Mouse (Mus musculus): ENCODE results near the gene Nr2f2. TPM values are rescaled to one million over a fixed set of nuclear protein-coding genes. Genes with fewer than 3 reads are reported as not detected.
A peak's percentile ranks its signal among the peaks of the same experiment; 100 is the strongest.

Nr2f2 gene
- polyA plus RNA-seq, 1 experiment from 2014 or later: 37.5 TPM

GRCm38 (mm10) chr7:70334836-70335235 is 31.7 kb downstream of the Nr2f2 start:
- ATAC-seq: no peak
- POLR2A ChIA-PET: no interaction called here
- CTCF ChIA-PET: interaction anchor here (1.0 to 1.3 kb wide), 4 partner anchors 11 to 309 kb away, joined by 3 read pairs; no protein-coding TSS in a partner anchor
- in situ Hi-C loops (cut with MboI; ENCODE audit: low pct_unique_long_range_greater_than_20kb): loop anchor here (10.0 kb wide), 2 partner anchors 520 to 750 kb away; no protein-coding TSS in a partner anchor
- DNase-seq (ENCODE audit: low read depth, low spot score): no peak
- no peaks in the 10 kb centered on the region for H3K27me3 ChIP-seq
- TF ChIP-seq CTCF (IDR thresholded peaks at IDR 0.05): peak; percentile 97

GRCm38 (mm10) chr7:70333851-70334250 is 32.7 kb downstream of the Nr2f2 start:
- H3K27me3 ChIP-seq: no peaks in the 10 kb centered on the region
- ChIA-PET POLR2A (no interaction called here), CTCF (no interaction called here)
- DNase-seq (ENCODE audit: low read depth, low spot score) (no peak), ATAC-seq (no peak)
- in situ Hi-C loops (cut with MboI; ENCODE audit: low pct_unique_long_range_greater_than_20kb): loop anchor here (10.0 kb wide), 2 partner anchors 519 to 749 kb away; no protein-coding TSS in a partner anchor
- TF ChIP-seq CTCF (IDR thresholded peaks at IDR 0.05): no peak

GRCm38 (mm10) chr7:70332926-70333664 is 33.4 kb downstream of the Nr2f2 start:
- ChIA-PET CTCF (no interaction called here), POLR2A (interaction anchor here (1.0 kb wide), 1 partner anchor 18 kb away, joined by 3 read pairs; no protein-coding TSS in a partner anchor)
- no peak for TF ChIP-seq CTCF (IDR thresholded peaks at IDR 0.05)
- no peaks in the 10 kb centered on the region for H3K27me3 ChIP-seq
- in situ Hi-C loops (cut with MboI; ENCODE audit: low pct_unique_long_range_greater_than_20kb): loop anchor here (10.0 kb wide), 2 partner anchors 518 to 748 kb away; no protein-coding TSS in a partner anchor
- no peak for ATAC-seq
- no peak for DNase-seq (ENCODE audit: low read depth, low spot score)

- CTCF ChIA-PET: no interaction called here
- H3K27me3 ChIP-seq: no peaks in the 10 kb centered on the region
- in situ Hi-C loops (cut with MboI; ENCODE audit: low pct_unique_long_range_greater_than_20kb): loop anchor here (10.0 kb wide), 2 partner anchors 517 to 747 kb away; no protein-coding TSS in a partner anchor
- TF ChIP-seq CTCF (IDR thresholded peaks at IDR 0.05): no peak
- ATAC-seq (no peak), DNase-seq (ENCODE audit: low read depth, low spot score) (no peak)
- POLR2A ChIA-PET: interaction anchor here (1.0 kb wide), 1 partner anchor 19 kb away, joined by 3 read pairs; no protein-coding TSS in a partner anchor
Observed at GRCm38 (mm10) chr7:70332064-70332850, 34.3 kb downstream of the Nr2f2 start.

GRCm38 (mm10) chr7:70331243-70332063 is 35.1 kb downstream of the Nr2f2 start:
- no peak for TF ChIP-seq CTCF (IDR thresholded peaks at IDR 0.05)
- ATAC-seq (peak; percentile 82), DNase-seq (ENCODE audit: low read depth, low spot score) (no peak)
- in situ Hi-C loops (cut with MboI; ENCODE audit: low pct_unique_long_range_greater_than_20kb): loop anchor here (10.0 kb wide), 2 partner anchors 517 to 747 kb away; no protein-coding TSS in a partner anchor
- CTCF ChIA-PET: no interaction called here
- POLR2A ChIA-PET: interaction anchor here (1.0 kb wide), 1 partner anchor 20 kb away, joined by 3 read pairs; no protein-coding TSS in a partner anchor
- H3K27me3 ChIP-seq: no peaks in the 10 kb centered on the region

- DNase-seq (ENCODE audit: low read depth, low spot score) (no peak), ATAC-seq (no peak)
- H3K27me3 ChIP-seq: no peaks in the 10 kb centered on the region
- CTCF ChIA-PET: no interaction called here
- in situ Hi-C loops (cut with MboI; ENCODE audit: low pct_unique_long_range_greater_than_20kb): loop anchor here (10.0 kb wide), 2 partner anchors 516 to 746 kb away; no protein-coding TSS in a partner anchor
- POLR2A ChIA-PET: no interaction called here
- TF ChIP-seq CTCF (IDR thresholded peaks at IDR 0.05): no peak
Observed at GRCm38 (mm10) chr7:70330761-70331242, 35.7 kb downstream of the Nr2f2 start.

- ATAC-seq: no peak
Observed at GRCm38 (mm10) chr7:70330207-70330562, 36.4 kb downstream of the Nr2f2 start.

GRCm38 (mm10) chr7:70329521-70330206 is 36.9 kb downstream of the Nr2f2 start:
- in situ Hi-C loops (cut with MboI; ENCODE audit: low pct_unique_long_range_greater_than_20kb): loop anchor here (10.0 kb wide), 2 partner anchors 515 to 745 kb away; no protein-coding TSS in a partner anchor
- ATAC-seq (no peak), DNase-seq (ENCODE audit: low read depth, low spot score) (no peak)
- no peaks in the 10 kb centered on the region for H3K27me3 ChIP-seq
- no peak for TF ChIP-seq CTCF (IDR thresholded peaks at IDR 0.05)
- ChIA-PET POLR2A (interaction anchor here (0.7 kb wide), 1 partner anchor 1100 kb away, joined by 3 read pairs; no protein-coding TSS in a partner anchor), CTCF (interaction anchor here (0.8 kb wide), 1 partner anchor 26 kb away, joined by 3 read pairs; no protein-coding TSS in a partner anchor)

More at GRCm38 (mm10) chr7:70330207-70330562, 36.4 kb downstream of the Nr2f2 start:
- no peak for TF ChIP-seq CTCF (IDR thresholded peaks at IDR 0.05)
- ChIA-PET CTCF (interaction anchor here (0.8 kb wide), 1 partner anchor 27 kb away, joined by 3 read pairs; no protein-coding TSS in a partner anchor), POLR2A (interaction anchor here (0.7 kb wide), 1 partner anchor 1100 kb away, joined by 3 read pairs; no protein-coding TSS in a partner anchor)
- H3K27me3 ChIP-seq: no peaks in the 10 kb centered on the region
- in situ Hi-C loops (cut with MboI; ENCODE audit: low pct_unique_long_range_greater_than_20kb): loop anchor here (10.0 kb wide), 2 partner anchors 515 to 745 kb away; no protein-coding TSS in a partner anchor
- DNase-seq (ENCODE audit: low read depth, low spot score): no peak

- no peak for DNase-seq (ENCODE audit: low read depth, low spot score)
- no peaks in the 10 kb centered on the region for H3K27me3 ChIP-seq
- no peak for TF ChIP-seq CTCF (IDR thresholded peaks at IDR 0.05)
- no peak for ATAC-seq
- in situ Hi-C loops (cut with MboI; ENCODE audit: low pct_unique_long_range_greater_than_20kb): no loop called here
- ChIA-PET CTCF (no interaction called here), POLR2A (no interaction called here)
Observed at GRCm38 (mm10) chr7:70329037-70329516, 37.5 kb downstream of the Nr2f2 start.

All from Patski (cell line).